Mouse (Mus musculus) urinary bladder, adult 18-20 months (tissue): ENCODE measurements at regions not wholly inside any gene's neighbourhood (a gene's known extent, or its start where the extent isn't known, plus 50 kb on each side); places are given as distances from the start of the nearest gene placed in this dataset.
A peak's percentile ranks its signal among the peaks of the same experiment; 100 is the strongest.

Source experiments
- DNase-seq, 2 experiments: peaks; one replicate each; pipeline ENCODE4 v3.0.0; 2022; ENCODE audit warnings: low spot score in 2 of 2, mixed read lengths in 2 of 2

GRCm38 (mm10) chr4:131212711-131213110 is 268.5 kb downstream of the Matn1 start:
- DNase-seq = no peak

- DNase-seq = no peak
Measured at GRCm38 (mm10) chr4:131215682-131216081, 271.5 kb downstream of the Matn1 start.

- no peak for DNase-seq
Measured at GRCm38 (mm10) chr4:131216361-131216760, 272.2 kb downstream of the Matn1 start.

GRCm38 (mm10) chr4:131217083-131217482 is 272.9 kb downstream of the Matn1 start:
- no peak for DNase-seq

GRCm38 (mm10) chr4:131217571-131218155 is 273.5 kb downstream of the Matn1 start:
- no peak for DNase-seq

- DNase-seq = no peak
Measured at GRCm38 (mm10) chr4:131220966-131221365, 276.8 kb downstream of the Matn1 start.

- no peak for DNase-seq
Measured at GRCm38 (mm10) chr4:131230361-131230760, 286.2 kb downstream of the Matn1 start.

GRCm38 (mm10) chr4:131236611-131237031 is 292.4 kb downstream of the Matn1 start:
- no peak for DNase-seq

- DNase-seq = no peak
Measured at GRCm38 (mm10) chr4:131238591-131238990, 294.4 kb downstream of the Matn1 start.

GRCm38 (mm10) chr4:131239132-131239531 is 294.9 kb downstream of the Matn1 start:
- DNase-seq = no peak

- DNase-seq = no peak
Measured at GRCm38 (mm10) chr4:131240457-131240856, 296.3 kb downstream of the Matn1 start.

- no peak for DNase-seq
Measured at GRCm38 (mm10) chr4:131242250-131242649, 298.1 kb downstream of the Matn1 start.

- DNase-seq = no peak
Measured at GRCm38 (mm10) chr4:131243744-131244387, 299.7 kb downstream of the Matn1 start.

GRCm38 (mm10) chr4:131252602-131253442 is 308.6 kb downstream of the Matn1 start:
- peak; percentile 56 to 60 for DNase-seq

GRCm38 (mm10) chr4:131253443-131253817 is 309.2 kb downstream of the Matn1 start:
- no peak for DNase-seq

- DNase-seq = no peak
Measured at GRCm38 (mm10) chr4:131254243-131254642, 310.1 kb downstream of the Matn1 start.

GRCm38 (mm10) chr4:131254691-131255090 is 310.5 kb downstream of the Matn1 start:
- DNase-seq = no peak

- no peak for DNase-seq
Measured at GRCm38 (mm10) chr4:131261236-131261635, 317.1 kb downstream of the Matn1 start.

- no peak for DNase-seq
Measured at GRCm38 (mm10) chr4:131262909-131263308, 318.7 kb downstream of the Matn1 start.

- DNase-seq = no peak
Measured at GRCm38 (mm10) chr4:131266764-131267163, 322.6 kb downstream of the Matn1 start.

GRCm38 (mm10) chr4:131267760-131268159 is 323.6 kb downstream of the Matn1 start:
- DNase-seq = no peak

GRCm38 (mm10) chr4:131270192-131270591 is 326.0 kb downstream of the Matn1 start:
- no peak for DNase-seq

- DNase-seq = no peak
Measured at GRCm38 (mm10) chr4:131272060-131272459, 327.9 kb downstream of the Matn1 start.
